Mouse (Mus musculus) neural tube, embryonic 15.5 days (tissue): ENCODE measurements around the gene Mitf. TPM values are rescaled to one million over a fixed set of nuclear protein-coding genes. Genes with fewer than 3 reads are reported as not detected.

Source experiments
- ATAC-seq: fragments of 200-750 bp; cut with Nextera tagmentation; 2 replicates; pipeline ENCODE4 v1.8.0; 2017; ENCODE audit warnings: mild to moderate bottlenecking, moderate TSS enrichment, moderate library complexity; ENCODE audit not compliant: low FRiP score
- H3K27ac ChIP-seq: fragments of 300-500 bp; sonication (generic); replicated peaks from 2 replicates; pipeline ENCODE4 v1.5.1; 2015; ENCODE audit warnings: mild to moderate bottlenecking, inconsistent platforms
- H3K27me3 ChIP-seq: fragments of 300-500 bp; sonication (generic); replicated peaks from 2 replicates; pipeline ENCODE4 v1.6.1; 2015; ENCODE audit warnings: inconsistent platforms
- H3K36me3 ChIP-seq: fragments of 300-500 bp; sonication (generic); 2 replicates; pipeline ENCODE4 v1.6.1; 2015; ENCODE audit warnings: inconsistent platforms
- H3K4me1 ChIP-seq: fragments of 300-500 bp; sonication (generic); 2 replicates; pipeline ENCODE4 v1.6.1; 2015; ENCODE audit warnings: inconsistent platforms
- H3K4me2 ChIP-seq: fragments of 300-500 bp; sonication (generic); 2 replicates; pipeline ENCODE4 v1.6.1; 2015; ENCODE audit warnings: inconsistent platforms, mild to moderate bottlenecking, moderate library complexity
- H3K4me3 ChIP-seq: fragments of 300-500 bp; sonication (generic); replicated peaks from 2 replicates; pipeline ENCODE4 v1.5.1; 2015; ENCODE audit warnings: mild to moderate bottlenecking, inconsistent platforms
- H3K9ac ChIP-seq: fragments of 300-500 bp; sonication (generic); replicated peaks from 2 replicates; pipeline ENCODE4 v1.6.1; 2015; ENCODE audit warnings: mild to moderate bottlenecking, inconsistent platforms
- H3K9me3 ChIP-seq: fragments of 300-500 bp; sonication (generic); replicated peaks from 2 replicates; pipeline ENCODE4 v1.6.1; 2016; ENCODE audit warnings: inconsistent platforms
- WGBS: fragments of 180-500 bp; shearing (Covaris S2); methylation state at CpG from one replicate; pipeline ENCODE4 v1.1.7; 2015; ENCODE audit warnings: mixed read lengths; 5-methylcytosine and 5-hydroxymethylcytosine counted together
- polyA plus RNA-seq: library from polyadenylated mRNA; unstranded; fragments of >200 nt; fragmentation: Nextera tagmentation; extraction: Ambion mirVana; gene quantifications from 2 replicates; pipeline ENCODE4 v1.2.1, GENCODE M21; 2015

Mitf gene
- polyA plus RNA-seq, 1 experiment from 2014 or later, result 1.1 TPM

- Histone ChIP-seq H3K9ac (no peak overlapping the region), H3K4me1 (no peaks in the 10 kb centered on the region), H3K4me3 (no peak overlapping the region), H3K9me3 (no peaks in the 10 kb centered on the region), H3K27me3 (no peaks in the 10 kb centered on the region), H3K36me3 (no peaks in the 10 kb centered on the region), H3K27ac (no peak overlapping the region), H3K4me2 (no peak overlapping the region)
- ATAC-seq, result no peak
- WGBS, result 91% methylated on average over 13 of the region's 13 CpGs
Measured at GRCm38 (mm10) chr6:98061878-98062277, 255.0 kb downstream of the Mitf start.

- Histone ChIP-seq H3K4me3 (no peak overlapping the region), H3K27ac (no peak overlapping the region), H3K4me2 (no peak overlapping the region), H3K9ac (no peak overlapping the region), H3K36me3 (no peaks in the 10 kb centered on the region), H3K4me1 (no peaks in the 10 kb centered on the region), H3K27me3 (no peaks in the 10 kb centered on the region), H3K9me3 (no peaks in the 10 kb centered on the region)
- ATAC-seq, result no peak
- 28% methylated on average over 5 of the region's 5 CpGs for WGBS
Measured at GRCm38 (mm10) chr6:98064926-98065325, 258.1 kb downstream of the Mitf start.

DNA sequence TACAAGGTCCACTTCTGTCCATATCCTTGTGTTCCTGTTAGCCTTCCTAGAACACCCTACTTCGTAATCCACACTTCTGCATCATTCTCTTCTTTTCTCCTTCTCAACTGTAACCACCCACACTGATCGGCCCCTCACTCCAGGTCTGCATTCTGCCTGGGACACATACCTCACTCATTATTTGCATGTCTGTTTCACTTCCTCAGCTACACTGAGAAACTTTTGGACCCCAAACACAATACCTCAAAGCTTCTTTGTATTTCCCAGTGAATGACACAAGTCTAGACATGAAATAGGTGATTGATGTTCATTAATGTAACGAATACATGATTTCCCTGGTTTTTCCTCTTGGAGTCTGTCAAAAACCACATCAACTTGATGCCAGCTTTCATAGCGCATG is 259.6 kb downstream of the Mitf start:
- H3K27me3 ChIP-seq, result no peaks in the 10 kb centered on the region
- H3K9ac ChIP-seq, result no peak overlapping the region
- H3K36me3 ChIP-seq, result no peaks in the 10 kb centered on the region
- no peaks in the 10 kb centered on the region for H3K4me1 ChIP-seq
- H3K9me3 ChIP-seq, result no peaks in the 10 kb centered on the region
- WGBS, result 92% methylated on average over 4 of the region's 4 CpGs
- no peak overlapping the region for H3K4me2 ChIP-seq
- H3K4me3 ChIP-seq, result no peak overlapping the region
- no peak overlapping the region for H3K27ac ChIP-seq
- no peak for ATAC-seq

Other genes starting within 250 kb of the Mitf start
- gene Frmd4b, start 189.5 kb upstream of the Mitf start, polyA plus RNA-seq, result 19.8 and 20.0 TPM in 2 replicates